Mouse (Mus musculus) heart, embryonic 13.5 days (tissue): Measurements from ENCODE around the gene Smndc1. TPM values are rescaled to one million over a fixed set of nuclear protein-coding genes. Genes with fewer than 3 reads are reported as not detected.

Experiments
- ATAC-seq: fragments of 200-750 bp; cut with Nextera tagmentation; 2 replicates; pipeline ENCODE4 v1.8.0; 2017; ENCODE audit warnings: moderate TSS enrichment; ENCODE audit not compliant: insufficient number of reproducible peaks, low FRiP score, low TSS enrichment; ENCODE audit errors: extremely low read depth
- H3K27ac ChIP-seq: fragments of 300-500 bp; sonication (generic); replicated peaks from 2 replicates; pipeline ENCODE4 v1.5.1; 2015; ENCODE audit warnings: moderate library complexity, mild to moderate bottlenecking, inconsistent platforms
- H3K27me3 ChIP-seq: fragments of 300-500 bp; sonication (generic); replicated peaks from 2 replicates; pipeline ENCODE4 v1.6.1; 2015; ENCODE audit warnings: mild to moderate bottlenecking, inconsistent platforms
- H3K36me3 ChIP-seq: fragments of 300-500 bp; sonication (generic); 2 replicates; pipeline ENCODE4 v1.6.1; 2015; ENCODE audit warnings: mild to moderate bottlenecking, inconsistent platforms
- H3K4me1 ChIP-seq: fragments of 300-500 bp; sonication (generic); 2 replicates; pipeline ENCODE4 v1.6.1; 2015; ENCODE audit warnings: inconsistent platforms
- H3K4me2 ChIP-seq: fragments of 300-500 bp; sonication (generic); 2 replicates; pipeline ENCODE4 v1.6.1; 2015; ENCODE audit warnings: inconsistent platforms, mild to moderate bottlenecking, moderate library complexity
- H3K4me3 ChIP-seq: fragments of 300-500 bp; sonication (generic); 2 replicates; pipeline ENCODE4 v1.5.1; 2015; ENCODE audit warnings: moderate library complexity, mild to moderate bottlenecking, inconsistent platforms
- H3K9ac ChIP-seq: fragments of 300-500 bp; sonication (generic); 2 replicates; pipeline ENCODE4 v1.6.1; 2015; ENCODE audit warnings: inconsistent platforms, mild to moderate bottlenecking, moderate library complexity
- H3K9me3 ChIP-seq: fragments of 300-500 bp; sonication (generic); 2 replicates; pipeline ENCODE4 v1.6.1; 2016; ENCODE audit warnings: inconsistent platforms
- WGBS: fragments of 180-500 bp; shearing (Covaris S2); methylation state at CpG from one replicate; pipeline ENCODE4 v1.1.7; 2015; ENCODE audit warnings: mixed read lengths; 5-methylcytosine and 5-hydroxymethylcytosine counted together
- polyA plus RNA-seq: library from polyadenylated mRNA; unstranded; fragments of >200 nt; fragmentation: Nextera tagmentation; extraction: Ambion mirVana; gene quantifications from 2 replicates; pipeline ENCODE4 v1.2.1, GENCODE M21; 2015

Gene Smndc1
- 27.8 and 28.8 TPM in 2 replicates for polyA plus RNA-seq

- Histone ChIP-seq H3K4me2 (peak within 1 kb of the TSS; percentile 84), H3K9ac (peak within 1 kb of the TSS; percentile 92), H3K4me1 (peaks cover 36% of the 10 kb centered on the region), H3K9me3 (no peaks in the 10 kb centered on the region), H3K27ac (peak within 1 kb of the TSS; percentile 97), H3K4me3 (peak within 1 kb of the TSS; percentile 99), H3K27me3 (no peaks in the 10 kb centered on the region), H3K36me3 (peaks cover 35% of the 10 kb centered on the region)
- WGBS, result under 1% methylated on average over 48 of the region's 48 CpGs
- peak; percentile 98 for ATAC-seq
These were observed at the start of gene Smndc1 for GRCm38 (mm10) chr19:53390495-53391007. Gene Smndc1 (minus strand): TSS chr19:53390578.

- no peaks in the 10 kb centered on the region for H3K9me3 ChIP-seq
- 42% methylated on average over 7 of the region's 7 CpGs for WGBS
- no peak overlapping the region for H3K27ac ChIP-seq
These were observed 49.0 kb upstream of the Smndc1 start for GRCm38 (mm10) chr19:53439340-53439739.

GRCm38 (mm10) chr19:53437991-53438390 is 47.6 kb upstream of the Smndc1 start:
- Histone ChIP-seq H3K36me3 (no peaks in the 10 kb centered on the region), H3K27me3 (no peaks in the 10 kb centered on the region), H3K27ac (peak overlapping the region; percentile 67), H3K4me3 (no peak overlapping the region), H3K4me1 (peaks cover 34% of the 10 kb centered on the region), H3K4me2 (no peak overlapping the region), H3K9ac (no peak overlapping the region), H3K9me3 (no peaks in the 10 kb centered on the region)
- 66% methylated on average over 8 of the region's 8 CpGs for WGBS
- no peak for ATAC-seq

More at GRCm38 (mm10) chr19:53439340-53439739, 49.0 kb upstream of the Smndc1 start:
- no peak overlapping the region for H3K4me2 ChIP-seq
- H3K9ac ChIP-seq, result no peak overlapping the region
- peaks cover 34% of the 10 kb centered on the region for H3K4me1 ChIP-seq
- ATAC-seq, result no peak
- H3K4me3 ChIP-seq, result no peak overlapping the region
- H3K27me3 ChIP-seq, result no peaks in the 10 kb centered on the region
- no peaks in the 10 kb centered on the region for H3K36me3 ChIP-seq

- ATAC-seq, result peak; percentile 57; the same call in 1 of the 2 replicates
- Histone ChIP-seq H3K9ac (no peak overlapping the region), H3K27me3 (no peaks in the 10 kb centered on the region), H3K27ac (peak overlapping the region; percentile 67), H3K4me2 (no peak overlapping the region), H3K4me3 (no peak overlapping the region), H3K4me1 (peaks cover 34% of the 10 kb centered on the region), H3K9me3 (no peaks in the 10 kb centered on the region), H3K36me3 (no peaks in the 10 kb centered on the region)
- 18% methylated on average over 8 of the region's 8 CpGs for WGBS
These were observed 47.1 kb upstream of the Smndc1 start for GRCm38 (mm10) chr19:53437311-53437958.

GRCm38 (mm10) chr19:53433949-53434689 is 43.7 kb upstream of the Smndc1 start:
- H3K36me3 ChIP-seq, result no peaks in the 10 kb centered on the region
- peaks cover 7% of the 10 kb centered on the region; the same call in 1 of the 2 replicates for H3K27me3 ChIP-seq
- no peak overlapping the region for H3K27ac ChIP-seq
- no peak overlapping the region for H3K4me2 ChIP-seq
- no peaks in the 10 kb centered on the region for H3K9me3 ChIP-seq
- no peak for ATAC-seq
- H3K4me3 ChIP-seq, result no peak overlapping the region
- WGBS, result 72% methylated on average over 10 of the region's 10 CpGs
- no peak overlapping the region for H3K9ac ChIP-seq
- H3K4me1 ChIP-seq, result peaks cover 21% of the 10 kb centered on the region

- 79% methylated on average over 11 of the region's 11 CpGs for WGBS
- Histone ChIP-seq H3K36me3 (no peaks in the 10 kb centered on the region), H3K4me2 (no peak overlapping the region), H3K4me3 (no peak overlapping the region), H3K27me3 (peaks cover 7% of the 10 kb centered on the region; the same call in 1 of the 2 replicates), H3K27ac (no peak overlapping the region), H3K9ac (no peak overlapping the region), H3K4me1 (peaks cover 20% of the 10 kb centered on the region), H3K9me3 (no peaks in the 10 kb centered on the region)
- no peak for ATAC-seq
These were observed 40.6 kb upstream of the Smndc1 start for GRCm38 (mm10) chr19:53431003-53431402.

- H3K4me1 ChIP-seq, result peaks cover 20% of the 10 kb centered on the region
- H3K4me2 ChIP-seq, result no peak overlapping the region
- H3K27me3 ChIP-seq, result peaks cover 7% of the 10 kb centered on the region; the same call in 1 of the 2 replicates
- no peak overlapping the region for H3K4me3 ChIP-seq
- WGBS, result 59% methylated on average over 9 of the region's 9 CpGs
- ATAC-seq, result no peak
- no peaks in the 10 kb centered on the region for H3K36me3 ChIP-seq
- H3K9ac ChIP-seq, result no peak overlapping the region
- H3K27ac ChIP-seq, result no peak overlapping the region
- H3K9me3 ChIP-seq, result no peaks in the 10 kb centered on the region
These were observed 40.0 kb upstream of the Smndc1 start for GRCm38 (mm10) chr19:53430356-53430755.

- no peak for ATAC-seq
- Histone ChIP-seq H3K9ac (0 out of 2 replicates have a peak overlapping the region, but pooled peaks have one; percentile 21), H3K4me1 (peaks cover 40% of the 10 kb centered on the region), H3K9me3 (no peaks in the 10 kb centered on the region), H3K4me3 (no peak overlapping the region), H3K27me3 (peaks cover 7% of the 10 kb centered on the region; the same call in 1 of the 2 replicates), H3K27ac (peak overlapping the region; percentile 66), H3K4me2 (peak overlapping the region; percentile 21), H3K36me3 (no peaks in the 10 kb centered on the region)
- WGBS, result 44% methylated on average over 8 of the region's 8 CpGs
These were observed 37.4 kb upstream of the Smndc1 start for GRCm38 (mm10) chr19:53427817-53428216.

- 0 out of 2 replicates have a peak overlapping the region, but pooled peaks have one; percentile 21 for H3K9ac ChIP-seq
- no peaks in the 10 kb centered on the region for H3K36me3 ChIP-seq
- H3K4me3 ChIP-seq, result no peak overlapping the region
- peak overlapping the region; percentile 21 for H3K4me2 ChIP-seq
- H3K27me3 ChIP-seq, result peaks cover 7% of the 10 kb centered on the region; the same call in 1 of the 2 replicates
- 45% methylated on average over 7 of the region's 7 CpGs for WGBS
- no peaks in the 10 kb centered on the region for H3K9me3 ChIP-seq
- no peak for ATAC-seq
- H3K4me1 ChIP-seq, result peaks cover 42% of the 10 kb centered on the region
- peak overlapping the region; percentile 66 for H3K27ac ChIP-seq
These were observed 37.0 kb upstream of the Smndc1 start for GRCm38 (mm10) chr19:53427346-53427745.

- ATAC-seq, result no peak
- Histone ChIP-seq H3K36me3 (no peaks in the 10 kb centered on the region), H3K9ac (no peak overlapping the region), H3K4me2 (no peak overlapping the region), H3K4me1 (peaks cover 48% of the 10 kb centered on the region), H3K27me3 (peaks cover under 1% of the 10 kb centered on the region; the same call in 1 of the 2 replicates), H3K27ac (no peak overlapping the region), H3K4me3 (no peak overlapping the region), H3K9me3 (no peaks in the 10 kb centered on the region)
- WGBS, result 80% methylated on average over 8 of the region's 8 CpGs
These were observed 35.4 kb upstream of the Smndc1 start for GRCm38 (mm10) chr19:53425824-53426223.

- 39% methylated on average over 18 of the region's 18 CpGs for WGBS
- H3K9me3 ChIP-seq, result no peaks in the 10 kb centered on the region
- no peaks in the 10 kb centered on the region for H3K36me3 ChIP-seq
- 0 out of 2 replicates have a peak overlapping the region, but pooled peaks have one; percentile 22 for H3K27ac ChIP-seq
- H3K27me3 ChIP-seq, result no peaks in the 10 kb centered on the region
- peak overlapping the region; percentile 44 for H3K4me2 ChIP-seq
- peak overlapping the region; percentile 33; the same call in 1 of the 2 replicates for H3K9ac ChIP-seq
- ATAC-seq, result no peak
- H3K4me3 ChIP-seq, result no peak overlapping the region
- H3K4me1 ChIP-seq, result peaks cover 54% of the 10 kb centered on the region
These were observed 34.3 kb upstream of the Smndc1 start for GRCm38 (mm10) chr19:53424629-53425028.
